Mouse (Mus musculus) E14TG2a.4 (cell line): ENCODE results near the gene Tfr2.

Experiments
- H3K27me3 ChIP-seq: 2 replicates; pipeline ENCODE4 v1.6.1; 2014; ENCODE audit warnings: low read length, control low read depth; ENCODE audit not compliant: insufficient read depth
- H3K36me3 ChIP-seq: 2 replicates; pipeline ENCODE4 v1.6.1; 2014; ENCODE audit warnings: low read length, control low read depth; ENCODE audit not compliant: insufficient read depth
- H3K4me1 ChIP-seq: replicated peaks from 2 replicates; pipeline ENCODE4 v1.6.1; 2014; ENCODE audit warnings: low read depth, low read length, control low read depth
- H3K4me3 ChIP-seq: replicated peaks from 2 replicates; pipeline ENCODE4 v1.5.1; 2014; ENCODE audit warnings: mild to moderate bottlenecking, low read length
- H3K9me3 ChIP-seq: 2 replicates; pipeline ENCODE4 v1.6.1; 2014; ENCODE audit warnings: low read length, control low read depth
- CTCF ChIP-seq: conservative IDR thresholded peaks from 2 replicates; pipeline ENCODE4 v1.5.1; 2014; ENCODE audit warnings: low read length
- NANOG ChIP-seq: IDR thresholded peaks from 2 replicates; pipeline ENCODE4 v1.6.1; 2014; ENCODE audit warnings: borderline replicate concordance, low read length, mixed read lengths
- POU5F1 ChIP-seq: IDR thresholded peaks from 2 replicates; pipeline ENCODE4 v1.6.1; 2014; ENCODE audit warnings: low read length, borderline replicate concordance

Tfr2 gene

GRCm38 (mm10) chr5:137545596-137545995 lies 24.0 kb upstream of the Tfr2 start:
- TF ChIP-seq CTCF = no peak
- no peak for TF ChIP-seq POU5F1
- TF ChIP-seq NANOG = no peak
- Histone ChIP-seq H3K4me3 (no peak overlapping the region), H3K4me1 (no peaks in the 10 kb centered on the region)

GRCm38 (mm10) chr5:137549840-137550239 lies 19.8 kb upstream of the Tfr2 start:
- TF ChIP-seq CTCF (no peak), POU5F1 (no peak), NANOG (no peak)
- Histone ChIP-seq H3K27me3 (peaks cover 19% of the 10 kb centered on the region), H3K4me1 (peaks cover 17% of the 10 kb centered on the region), H3K36me3 (no peaks in the 10 kb centered on the region), H3K4me3 (no peak overlapping the region), H3K9me3 (no peaks in the 10 kb centered on the region)

More at GRCm38 (mm10) chr5:137545596-137545995, 24.0 kb upstream of the Tfr2 start:
- Histone ChIP-seq H3K36me3 (no peaks in the 10 kb centered on the region), H3K27me3 (no peaks in the 10 kb centered on the region), H3K9me3 (no peaks in the 10 kb centered on the region)

DNA sequence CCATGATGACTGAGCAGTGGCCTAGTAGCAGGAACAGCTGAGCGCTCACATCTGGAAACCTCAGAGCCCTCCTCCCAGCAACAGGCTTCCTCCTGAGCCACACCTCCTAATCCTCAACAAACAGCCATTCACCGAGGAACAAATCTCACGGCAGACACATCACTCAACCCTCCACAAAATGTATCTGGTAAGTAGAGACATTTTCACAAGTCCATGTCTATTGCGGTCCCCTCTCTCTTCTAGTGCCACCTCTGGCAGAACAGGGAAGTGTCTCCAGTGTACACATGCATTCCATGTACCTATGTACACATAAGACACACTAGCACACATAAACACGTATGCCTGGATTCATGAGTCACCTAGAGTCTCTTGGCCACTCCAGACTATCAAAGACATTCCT lies 18.5 kb upstream of the Tfr2 start:
- Histone ChIP-seq H3K36me3 (no peaks in the 10 kb centered on the region), H3K9me3 (no peaks in the 10 kb centered on the region), H3K4me1 (peaks cover 20% of the 10 kb centered on the region), H3K4me3 (no peak overlapping the region), H3K27me3 (peaks cover 31% of the 10 kb centered on the region)
- no peak for TF ChIP-seq POU5F1
- no peak for TF ChIP-seq NANOG
- TF ChIP-seq CTCF = peak; percentile 61

DNA sequence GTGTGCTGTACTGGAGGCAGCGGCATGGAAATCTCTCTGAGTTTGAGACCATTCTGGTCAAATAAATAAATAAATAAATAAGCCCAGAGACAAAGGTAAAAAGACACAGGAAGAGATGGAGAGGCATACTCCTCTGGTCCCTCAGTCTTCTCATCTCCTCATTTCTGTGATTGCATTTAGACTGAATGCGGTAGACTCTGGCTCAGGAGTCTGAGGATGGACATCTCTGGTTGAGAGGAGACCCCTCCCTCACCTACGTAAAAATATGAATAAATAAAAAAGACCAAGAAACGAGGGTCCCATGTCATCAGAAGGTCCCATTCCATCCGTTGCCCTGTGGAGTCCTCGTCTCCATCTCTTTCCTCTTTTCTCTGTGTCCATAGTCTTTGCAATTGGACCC lies 16.6 kb upstream of the Tfr2 start:
- TF ChIP-seq CTCF (no peak), POU5F1 (no peak), NANOG (no peak)
- H3K9me3 ChIP-seq = no peaks in the 10 kb centered on the region
- peaks cover 33% of the 10 kb centered on the region for H3K27me3 ChIP-seq
- no peaks in the 10 kb centered on the region for H3K36me3 ChIP-seq
- no peak overlapping the region for H3K4me3 ChIP-seq
- H3K4me1 ChIP-seq = peaks cover 20% of the 10 kb centered on the region

GRCm38 (mm10) chr5:137553411-137553837 lies 16.2 kb upstream of the Tfr2 start, which contains the start of gene Actl6b:
Gene Actl6b, plus strand, starts transcription at chr5:137553517.
- TF ChIP-seq NANOG = no peak
- TF ChIP-seq CTCF = no peak
- TF ChIP-seq POU5F1 = no peak
- H3K4me3 ChIP-seq = peak within 1 kb of the TSS; percentile 54
- no peaks in the 10 kb centered on the region for H3K9me3 ChIP-seq
- H3K27me3 ChIP-seq = peaks cover 36% of the 10 kb centered on the region
- H3K4me1 ChIP-seq = peaks cover 20% of the 10 kb centered on the region
- no peaks in the 10 kb centered on the region for H3K36me3 ChIP-seq

DNA sequence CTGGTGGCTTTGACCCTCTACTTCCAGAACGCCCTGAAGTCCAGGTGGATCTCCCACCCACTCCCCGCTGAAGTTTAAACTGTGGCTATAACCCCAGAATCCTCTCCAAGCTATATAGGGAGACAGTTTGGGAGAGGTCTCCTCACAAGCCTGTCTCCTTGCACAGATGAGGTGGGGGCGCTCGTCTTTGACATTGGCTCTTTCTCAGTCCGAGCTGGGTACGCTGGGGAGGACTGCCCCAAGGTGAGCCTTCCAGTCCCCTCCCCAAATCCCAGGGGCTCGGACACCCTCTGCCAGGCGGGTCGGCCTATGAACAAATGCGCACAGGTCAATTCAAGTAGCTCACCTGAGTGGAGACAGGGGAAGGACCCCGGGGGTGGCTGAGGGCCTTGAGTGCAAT lies 15.7 kb upstream of the Tfr2 start:
- H3K4me3 ChIP-seq = peak overlapping the region; percentile 54
- peaks cover 39% of the 10 kb centered on the region for H3K27me3 ChIP-seq
- no peaks in the 10 kb centered on the region for H3K36me3 ChIP-seq
- TF ChIP-seq CTCF (no peak), POU5F1 (no peak), NANOG (no peak)
- no peaks in the 10 kb centered on the region for H3K9me3 ChIP-seq
- H3K4me1 ChIP-seq = peaks cover 20% of the 10 kb centered on the region

GRCm38 (mm10) chr5:137561556-137561955 lies 8.1 kb upstream of the Tfr2 start:
- Histone ChIP-seq H3K4me1 (peaks cover 22% of the 10 kb centered on the region), H3K9me3 (no peaks in the 10 kb centered on the region)
- TF ChIP-seq POU5F1 (no peak), CTCF (no peak), NANOG (no peak)

GRCm38 (mm10) chr5:137562965-137563364 lies 6.7 kb upstream of the Tfr2 start:
- Histone ChIP-seq H3K36me3 (no peaks in the 10 kb centered on the region), H3K27me3 (peaks cover 34% of the 10 kb centered on the region), H3K4me3 (no peak overlapping the region), H3K9me3 (no peaks in the 10 kb centered on the region), H3K4me1 (peaks cover 28% of the 10 kb centered on the region)
- TF ChIP-seq CTCF = no peak
- TF ChIP-seq POU5F1 = no peak
- no peak for TF ChIP-seq NANOG

More at GRCm38 (mm10) chr5:137561556-137561955, 8.1 kb upstream of the Tfr2 start:
- Histone ChIP-seq H3K36me3 (no peaks in the 10 kb centered on the region), H3K27me3 (peaks cover 24% of the 10 kb centered on the region), H3K4me3 (no peak overlapping the region)

DNA sequence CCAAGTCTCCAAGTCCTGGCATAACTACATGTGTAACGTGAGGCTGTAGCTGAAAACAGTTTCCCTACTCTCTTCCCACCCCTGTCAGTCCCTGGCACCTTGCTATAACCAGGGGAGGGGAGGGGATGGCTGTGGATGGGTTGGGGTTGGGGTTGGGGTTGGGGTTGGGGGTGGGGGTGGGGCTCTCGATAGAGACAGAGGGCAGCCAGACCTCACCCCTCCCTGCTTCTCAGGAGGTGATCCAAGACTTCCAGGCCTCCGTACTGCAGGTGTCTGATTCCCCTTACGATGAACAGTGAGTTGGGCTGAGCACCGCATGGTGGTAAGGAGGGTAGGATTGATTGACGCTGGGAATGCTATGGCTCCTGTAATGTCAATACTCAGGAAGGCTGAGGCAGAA lies 3.9 kb upstream of the Tfr2 start:
- Histone ChIP-seq H3K4me1 (peaks cover 55% of the 10 kb centered on the region), H3K36me3 (no peaks in the 10 kb centered on the region), H3K4me3 (no peak overlapping the region), H3K9me3 (no peaks in the 10 kb centered on the region), H3K27me3 (peaks cover 13% of the 10 kb centered on the region; the same call in 1 of the 2 replicates)
- TF ChIP-seq POU5F1 (no peak), NANOG (no peak), CTCF (no peak)
